Mouse (Mus musculus): Measurements from ENCODE around the gene Cenpu. TPM values are rescaled to one million over a fixed set of nuclear protein-coding genes. Genes with fewer than 3 reads are reported as not detected.

Gene Cenpu
- 1.1 and 1.4 TPM in 2 replicates for polyA plus RNA-seq (2021; fragmentation: Nextera tagmentation)
- long read RNA-seq, experiment 1, partial matches to known transcripts, result 0 of 1 reads
- long read RNA-seq, experiment 1, other reads (novel, unspliced or antisense), result 0 of 1 reads
- long read RNA-seq, experiment 2, partial matches to known transcripts, result 1 of 9 reads
- long read RNA-seq, experiment 2, other reads (novel, unspliced or antisense), result 5 of 9 reads

GRCm38 (mm10) chr8:46551615-46552440, at the start of gene Cenpu:
Gene Cenpu, plus strand, starts transcription at chr8:46552028.

GRCm38 (mm10) chr8:46616879-46617689, 65.3 kb downstream of the Cenpu start, which contains the start of the genes Primpol and Casp3:
Gene Primpol, minus strand, starts transcription at chr8:46617212.
Gene Casp3, plus strand, starts transcription at chr8:46617291.

Other genes starting within 250 kb of the Cenpu start
- 17.9 and 19.3 TPM in 2 replicates for gene Acsl1, start 81.0 kb upstream of the Cenpu start, polyA plus RNA-seq (2021; fragmentation: Nextera tagmentation)
- gene Primpol, start 65.2 kb downstream of the Cenpu start, polyA plus RNA-seq (2021; fragmentation: Nextera tagmentation), result 1.5 and 1.7 TPM in 2 replicates
- gene Casp3, start 65.3 kb downstream of the Cenpu start, polyA plus RNA-seq (2021; fragmentation: Nextera tagmentation), result 2.7 TPM in 2 replicates
- gene Irf2, start 187.7 kb downstream of the Cenpu start, polyA plus RNA-seq (2021; fragmentation: Nextera tagmentation), result 22.9 and 24.0 TPM in 2 replicates